Mouse (Mus musculus) heart, adult 2 months (tissue): ENCODE measurements around the gene F830045P16Rik. TPM values are rescaled to one million over a fixed set of nuclear protein-coding genes. Genes with fewer than 3 reads are reported as not detected.

ENCODE experiments used
- DNase-seq, 2 experiments: peaks; one replicate each; pipeline ENCODE4 v3.0.0; 2021
- H3K27ac ChIP-seq: fragments of 200-600 bp; 2 replicates; pipeline ENCODE4 v1.8.1; 2022
- H3K27me3 ChIP-seq: fragments of 200-500 bp; 2 replicates; pipeline ENCODE4 v1.6.1; 2012; ENCODE audit warnings: mild to moderate bottlenecking, low read length, inconsistent platforms, mixed read lengths; ENCODE audit not compliant: control insufficient read depth, insufficient read depth
- H3K36me3 ChIP-seq: fragments of 200-500 bp; 2 replicates; pipeline ENCODE4 v1.6.1; 2012; ENCODE audit warnings: low read length, inconsistent platforms; ENCODE audit not compliant: control insufficient read depth, insufficient read depth
- H3K4me1 ChIP-seq: fragments of 200-500 bp; 2 replicates; pipeline ENCODE4 v1.6.1; 2011; ENCODE audit warnings: low read length; ENCODE audit not compliant: control insufficient read depth, insufficient read depth
- H3K4me3 ChIP-seq: fragments of 200-600 bp; 2 replicates; pipeline ENCODE4 v1.8.1; 2022
- H3K79me2 ChIP-seq: fragments of 200-500 bp; replicated peaks from 2 replicates; pipeline ENCODE4 v1.6.1; 2012; ENCODE audit warnings: mild to moderate bottlenecking, inconsistent platforms, low read length, moderate library complexity, mixed read lengths; ENCODE audit not compliant: control insufficient read depth, insufficient read depth
- H3K9ac ChIP-seq: fragments of 200-500 bp; 2 replicates; pipeline ENCODE4 v1.6.1; 2012; ENCODE audit warnings: low read depth, mild to moderate bottlenecking, control low read depth, inconsistent platforms, low read length, mixed read lengths
- CTCF ChIP-seq: fragments of 200-600 bp; IDR thresholded peaks from 2 replicates; pipeline ENCODE4 v1.8.1; 2022; ENCODE audit warnings: antibody characterized with exemption, mild to moderate bottlenecking, moderate library complexity
- EP300 ChIP-seq: fragments of 200-500 bp; IDR thresholded peaks from 2 replicates; pipeline ENCODE4 v1.6.1; 2011; ENCODE audit warnings: low read depth, low read length, control low read depth; ENCODE audit not compliant: insufficient read depth
- POLR2A ChIP-seq: fragments of 200-500 bp; IDR thresholded peaks from 2 replicates; pipeline ENCODE4 v1.6.1; 2011; ENCODE audit warnings: mild to moderate bottlenecking, low read depth, low read length, control low read depth; ENCODE audit not compliant: insufficient read depth
- WGBS: fragments of 180-500 bp; shearing (Covaris S2); methylation state at CpG from one replicate; pipeline ENCODE4 v1.1.7; 2018; 5-methylcytosine and 5-hydroxymethylcytosine counted together
- intact Hi-C: fragments of 180-260 bp; cut with DNase I; formaldehyde crosslinking; loops from one replicate; pipeline ENCODE4 v1.15.1; 2025
- polyA plus RNA-seq: library from polyadenylated mRNA; depleted of rRNA; stranded (reverse); fragments of >200 nt; gene quantifications from 2 replicates; pipeline ENCODE4 v1.2.3, GENCODE M21; 2012
- total RNA-seq, 2 experiments: library from RNA; stranded (reverse); gene quantifications; 2 replicates each; pipeline ENCODE4 v1.2.3; 2021

F830045P16Rik gene
- total and polyA plus RNA-seq, 3 experiments, result 0.23 TPM; not detected in 2

- Histone ChIP-seq H3K36me3 (no peaks in the 10 kb centered on the region), H3K9ac (no peak overlapping the region), H3K27me3 (no peaks in the 10 kb centered on the region), H3K4me1 (no peaks in the 10 kb centered on the region), H3K79me2 (no peaks in the 10 kb centered on the region), H3K27ac (no peak overlapping the region), H3K4me3 (no peak overlapping the region)
- DNase-seq, result peak in 1 of 2 experiments; percentile 32
- WGBS, result 55% methylated on average over 9 of the region's 9 CpGs
- no peak for TF ChIP-seq EP300
- intact Hi-C loops, result no loop called here
These were observed 13.2 kb upstream of the F830045P16Rik start for GRCm38 (mm10) chr2:129549537-129550135.

GRCm38 (mm10) chr2:129546772-129547171, 10.4 kb upstream of the F830045P16Rik start:
- no peaks in the 10 kb centered on the region for H3K36me3 ChIP-seq
- H3K27me3 ChIP-seq, result no peaks in the 10 kb centered on the region
- H3K4me1 ChIP-seq, result no peaks in the 10 kb centered on the region
- DNase-seq, result peak in 1 of 2 experiments; percentile 29
- no peak overlapping the region for H3K4me3 ChIP-seq
- intact Hi-C loops, result no loop called here
- no peak for TF ChIP-seq EP300
- no peak for TF ChIP-seq POLR2A
- TF ChIP-seq CTCF, result no peak
- H3K9ac ChIP-seq, result no peak overlapping the region
- no peak overlapping the region for H3K27ac ChIP-seq
- WGBS, result 69% methylated on average over 3 of the region's 3 CpGs
- no peaks in the 10 kb centered on the region for H3K79me2 ChIP-seq

DNA sequence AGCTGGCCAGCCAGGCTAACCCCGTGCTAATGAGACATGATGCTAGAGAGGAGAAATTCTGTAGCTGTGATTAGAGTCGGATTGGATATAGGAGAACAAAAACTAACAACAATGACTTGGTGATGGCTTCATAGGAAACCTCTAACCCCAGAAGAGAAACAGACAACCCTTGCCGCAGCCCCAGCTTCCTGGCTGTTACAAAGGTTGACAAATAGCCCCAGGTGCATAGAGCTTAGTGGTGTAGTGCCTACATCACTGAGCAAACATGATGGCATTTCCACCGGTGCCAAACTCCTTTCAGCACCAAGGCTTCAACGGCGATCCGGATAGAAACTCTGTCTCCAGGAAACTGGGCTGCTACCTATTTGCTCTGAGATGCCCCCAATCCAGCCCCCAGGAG, 9.2 kb upstream of the F830045P16Rik start:
- Histone ChIP-seq H3K27ac (no peak overlapping the region), H3K27me3 (no peaks in the 10 kb centered on the region), H3K9ac (no peak overlapping the region), H3K4me1 (no peaks in the 10 kb centered on the region), H3K79me2 (no peaks in the 10 kb centered on the region), H3K36me3 (no peaks in the 10 kb centered on the region), H3K4me3 (no peak overlapping the region)
- intact Hi-C loops, result no loop called here
- DNase-seq, result no peak
- WGBS, result 58% methylated on average over 7 of the region's 7 CpGs
- no peak for TF ChIP-seq EP300
- no peak for TF ChIP-seq POLR2A

DNA sequence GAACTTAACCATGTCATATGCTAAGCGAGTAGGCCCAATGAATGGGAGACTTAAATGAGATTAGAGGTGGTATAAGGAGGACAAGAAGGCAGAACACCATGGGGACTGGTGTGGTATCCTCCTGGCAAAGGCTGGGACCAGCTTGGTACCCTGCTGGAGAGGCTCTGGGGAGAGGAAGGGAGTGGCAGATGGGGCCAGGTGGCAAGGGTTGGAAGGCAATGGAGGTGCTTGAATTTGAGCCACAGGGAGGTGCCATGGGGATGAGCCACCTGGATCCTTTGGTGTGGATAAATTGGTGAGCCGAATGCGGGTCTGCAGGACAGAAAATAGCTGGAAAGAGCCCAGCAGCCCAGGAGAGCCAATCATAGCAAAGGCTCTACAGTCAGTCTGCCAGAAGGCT, 8.5 kb upstream of the F830045P16Rik start:
- no peaks in the 10 kb centered on the region for H3K36me3 ChIP-seq
- intact Hi-C loops, result no loop called here
- H3K4me3 ChIP-seq, result no peak overlapping the region
- TF ChIP-seq CTCF, result no peak
- no peak for TF ChIP-seq POLR2A
- no peak for TF ChIP-seq EP300
- H3K79me2 ChIP-seq, result no peaks in the 10 kb centered on the region
- WGBS, result 82% methylated on average over 3 of the region's 3 CpGs
- DNase-seq, result no peak
- H3K4me1 ChIP-seq, result no peaks in the 10 kb centered on the region
- no peaks in the 10 kb centered on the region for H3K27me3 ChIP-seq
- H3K27ac ChIP-seq, result no peak overlapping the region
- no peak overlapping the region for H3K9ac ChIP-seq

GRCm38 (mm10) chr2:129544448-129544847, 8.0 kb upstream of the F830045P16Rik start:
- H3K27me3 ChIP-seq, result no peaks in the 10 kb centered on the region
- H3K79me2 ChIP-seq, result no peaks in the 10 kb centered on the region
- intact Hi-C loops, result no loop called here
- TF ChIP-seq POLR2A (no peak), CTCF (no peak), EP300 (no peak)
- no peaks in the 10 kb centered on the region for H3K36me3 ChIP-seq
- no peak for DNase-seq
- 48% methylated on average over 4 of the region's 4 CpGs for WGBS
- no peaks in the 10 kb centered on the region for H3K4me1 ChIP-seq
- H3K27ac ChIP-seq, result no peak overlapping the region
- no peak overlapping the region for H3K9ac ChIP-seq
- no peak overlapping the region for H3K4me3 ChIP-seq

DNA sequence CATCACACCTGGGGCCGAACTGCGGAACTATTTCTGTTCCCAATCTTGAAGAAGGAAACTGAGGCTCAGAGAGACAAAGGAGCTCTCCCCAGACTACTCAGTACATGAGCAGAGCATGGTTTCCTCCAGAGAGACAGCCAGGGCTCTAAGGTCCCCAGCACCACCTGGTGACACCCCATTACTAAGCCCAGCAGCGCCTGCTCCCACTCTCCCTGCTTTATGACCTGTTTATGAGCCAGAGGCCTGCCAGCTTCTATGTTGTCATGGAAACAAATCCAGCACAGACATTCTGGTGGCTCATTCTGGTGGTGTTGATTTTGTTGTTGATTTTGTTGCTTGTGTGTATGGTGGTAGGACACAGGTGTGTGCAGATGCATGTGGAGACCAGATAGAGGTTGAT, 3.6 kb upstream of the F830045P16Rik start:
- Histone ChIP-seq H3K27me3 (no peaks in the 10 kb centered on the region), H3K4me3 (no peak overlapping the region), H3K4me1 (peaks cover 4% of the 10 kb centered on the region), H3K36me3 (no peaks in the 10 kb centered on the region), H3K9ac (no peak overlapping the region), H3K79me2 (no peaks in the 10 kb centered on the region), H3K27ac (no peak overlapping the region)
- no peak for TF ChIP-seq EP300
- no peak for TF ChIP-seq CTCF
- TF ChIP-seq POLR2A, result no peak
- intact Hi-C loops, result no loop called here
- no peak for DNase-seq
- 91% methylated on average over 3 of the region's 3 CpGs for WGBS
